Mouse (Mus musculus) T-helper 2 cell (primary cell): ENCODE data around the gene Vac14.

ENCODE experiments used
- in situ Hi-C: fragments of 300-600 bp; cut with MboI, MseI; formaldehyde crosslinking; loops from one replicate; pipeline ENCODE4 v1.15.1; 2025; ENCODE audit warnings: high pct_unique_total_duplicates

Gene Vac14

GRCm38 (mm10) chr8:110677174-110677660 is 58.8 kb downstream of the Vac14 start:
- in situ Hi-C loops = no loop called here

- in situ Hi-C loops = no loop called here
Observed at GRCm38 (mm10) chr8:110678989-110679388, 60.6 kb downstream of the Vac14 start.

GRCm38 (mm10) chr8:110687726-110688125 is 69.3 kb downstream of the Vac14 start:
- in situ Hi-C loops = no loop called here

DNA sequence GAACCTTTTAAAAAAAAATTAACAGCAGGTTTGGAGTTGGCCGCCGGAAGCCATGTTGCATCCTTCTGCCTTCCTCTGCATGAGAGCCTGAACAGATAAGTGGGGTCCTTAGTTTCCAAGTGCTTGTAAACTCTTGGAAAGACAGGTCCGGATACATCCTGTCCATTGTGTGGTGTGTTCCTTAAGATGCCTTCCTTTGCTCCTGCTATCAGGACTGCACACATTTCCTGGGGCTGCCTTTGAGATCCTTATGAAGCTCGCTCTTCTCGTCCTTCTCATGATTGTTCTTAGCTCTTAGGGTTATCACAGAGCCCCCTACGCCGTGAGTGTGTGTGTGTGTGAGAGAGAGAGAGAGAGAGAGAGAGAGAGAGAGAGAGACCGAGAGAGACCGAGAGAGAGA is 71.6 kb downstream of the Vac14 start:
- in situ Hi-C loops = no loop called here

GRCm38 (mm10) chr8:110694226-110694625 is 75.8 kb downstream of the Vac14 start:
- in situ Hi-C loops = no loop called here

DNA sequence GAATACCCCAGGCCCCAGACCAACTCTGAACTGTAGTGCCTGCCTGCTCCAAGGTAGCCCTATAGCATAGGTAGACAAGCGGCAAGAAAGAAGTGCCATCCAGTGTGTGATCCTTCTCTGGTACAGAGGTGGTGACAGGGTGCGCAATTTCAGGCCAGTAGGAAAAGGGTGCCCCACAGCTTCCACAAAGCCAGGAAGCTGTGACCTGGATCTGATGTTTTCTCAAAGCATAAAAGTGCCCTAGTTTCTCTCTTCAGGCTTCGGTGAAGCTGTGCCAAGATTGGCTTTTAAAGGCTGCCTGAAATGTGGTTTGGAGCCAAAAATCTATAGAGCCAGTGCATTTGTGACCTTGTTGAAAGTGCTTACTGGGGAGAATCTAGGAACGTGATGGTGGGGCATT is 76.4 kb downstream of the Vac14 start:
- in situ Hi-C loops = no loop called here

DNA sequence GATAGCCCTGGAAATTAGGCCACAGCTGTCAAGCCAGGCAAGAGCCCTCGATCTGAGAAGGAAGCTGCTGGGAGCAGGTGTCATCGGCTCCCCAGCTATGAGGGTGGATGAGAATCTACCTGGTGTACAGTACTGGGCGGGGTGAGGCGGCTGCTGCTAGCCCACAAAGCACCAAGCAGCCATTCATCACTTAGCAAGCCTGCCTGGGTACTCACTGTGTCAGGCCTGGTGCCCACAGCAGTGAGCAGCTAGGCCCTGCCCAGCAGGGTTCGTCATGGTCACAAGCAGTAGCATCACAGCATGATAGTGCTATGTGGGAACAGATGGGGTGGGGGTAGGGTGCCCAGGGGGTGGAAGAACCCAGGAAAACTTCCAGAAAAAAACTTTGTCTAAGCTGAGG is 77.0 kb downstream of the Vac14 start:
- in situ Hi-C loops = no loop called here

- in situ Hi-C loops = no loop called here
Observed at GRCm38 (mm10) chr8:110696051-110696450, 77.7 kb downstream of the Vac14 start.

DNA sequence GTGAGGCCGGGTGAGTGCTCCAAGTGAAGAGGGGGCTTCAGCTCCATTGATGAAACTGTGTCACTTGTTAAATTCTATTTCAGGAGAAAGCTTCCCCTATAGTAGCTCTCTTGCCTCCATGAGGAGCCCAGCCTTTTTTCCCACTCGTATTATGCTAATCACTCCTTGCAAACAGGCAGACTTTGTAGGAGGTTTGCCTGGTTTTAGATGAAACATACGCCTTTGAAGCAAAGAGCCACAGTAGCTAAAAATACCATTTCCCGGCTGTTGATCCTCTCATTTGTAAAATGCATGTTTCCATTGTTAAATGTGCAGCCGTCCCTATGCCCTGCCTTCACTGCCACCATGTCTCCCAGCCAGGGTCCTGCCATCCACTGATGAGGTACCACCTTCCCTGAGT is 79.2 kb downstream of the Vac14 start:
- in situ Hi-C loops = no loop called here

DNA sequence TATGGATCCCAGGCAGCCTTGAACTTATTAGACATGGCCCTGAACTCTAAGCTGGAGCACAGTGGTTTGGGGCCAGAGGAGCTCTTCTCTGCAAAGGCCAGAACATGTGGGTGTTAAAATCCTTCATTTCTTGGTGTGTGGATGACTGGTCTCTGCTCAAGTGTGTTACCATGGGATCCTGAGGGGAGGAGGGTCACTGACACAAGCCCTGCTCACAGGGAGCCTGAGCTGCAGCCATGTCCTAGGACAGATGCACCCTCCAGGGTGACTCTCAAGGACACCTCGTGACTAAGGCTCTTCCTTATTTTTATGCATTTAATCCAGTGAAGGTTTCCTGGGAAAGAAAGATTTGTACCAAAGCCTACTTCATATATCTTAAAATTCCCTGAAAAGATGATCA is 79.7 kb downstream of the Vac14 start:
- in situ Hi-C loops = no loop called here

DNA sequence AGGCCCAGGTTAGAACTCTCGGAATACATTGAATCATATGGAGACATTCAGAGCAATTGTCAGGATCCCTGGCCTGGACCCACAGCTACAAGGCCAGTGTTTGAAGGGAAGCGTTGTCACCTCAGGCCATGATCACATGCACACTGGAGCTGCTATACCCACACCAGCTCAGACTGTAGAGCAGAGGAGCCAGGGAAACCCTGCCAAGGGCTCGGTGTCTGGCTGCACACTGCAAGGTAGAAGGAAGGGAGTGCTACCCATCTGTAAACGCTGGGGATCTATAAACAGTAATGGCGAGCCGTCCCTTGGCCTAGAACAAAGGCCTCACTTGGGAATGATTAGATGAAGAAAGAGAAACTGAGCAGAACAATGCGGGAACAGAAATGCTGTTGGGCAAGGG is 81.1 kb downstream of the Vac14 start:
- in situ Hi-C loops = no loop called here

DNA sequence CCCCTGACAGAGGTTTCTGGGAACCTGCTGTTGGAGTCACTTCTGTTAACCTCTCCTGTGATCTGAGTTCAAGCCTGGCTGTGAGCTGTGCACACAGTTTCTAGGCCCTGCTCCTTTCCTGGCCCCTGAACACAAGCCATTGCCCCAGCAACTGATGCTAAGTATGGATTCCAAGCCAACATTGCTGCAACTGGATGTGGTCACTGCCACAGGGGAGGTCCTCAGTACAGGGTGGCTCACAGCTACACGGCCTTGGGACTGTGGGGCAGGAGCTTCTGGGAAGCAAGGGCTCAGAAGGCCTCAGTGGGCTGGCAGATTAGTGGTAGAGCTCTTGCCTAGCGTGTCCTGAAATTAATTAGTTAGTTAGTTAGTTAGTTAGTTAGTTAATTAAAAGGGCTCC is 82.2 kb downstream of the Vac14 start:
- in situ Hi-C loops = loop anchor here (10.0 kb wide), 1 partner anchor 64 kb away; no protein-coding TSS in a partner anchor

DNA sequence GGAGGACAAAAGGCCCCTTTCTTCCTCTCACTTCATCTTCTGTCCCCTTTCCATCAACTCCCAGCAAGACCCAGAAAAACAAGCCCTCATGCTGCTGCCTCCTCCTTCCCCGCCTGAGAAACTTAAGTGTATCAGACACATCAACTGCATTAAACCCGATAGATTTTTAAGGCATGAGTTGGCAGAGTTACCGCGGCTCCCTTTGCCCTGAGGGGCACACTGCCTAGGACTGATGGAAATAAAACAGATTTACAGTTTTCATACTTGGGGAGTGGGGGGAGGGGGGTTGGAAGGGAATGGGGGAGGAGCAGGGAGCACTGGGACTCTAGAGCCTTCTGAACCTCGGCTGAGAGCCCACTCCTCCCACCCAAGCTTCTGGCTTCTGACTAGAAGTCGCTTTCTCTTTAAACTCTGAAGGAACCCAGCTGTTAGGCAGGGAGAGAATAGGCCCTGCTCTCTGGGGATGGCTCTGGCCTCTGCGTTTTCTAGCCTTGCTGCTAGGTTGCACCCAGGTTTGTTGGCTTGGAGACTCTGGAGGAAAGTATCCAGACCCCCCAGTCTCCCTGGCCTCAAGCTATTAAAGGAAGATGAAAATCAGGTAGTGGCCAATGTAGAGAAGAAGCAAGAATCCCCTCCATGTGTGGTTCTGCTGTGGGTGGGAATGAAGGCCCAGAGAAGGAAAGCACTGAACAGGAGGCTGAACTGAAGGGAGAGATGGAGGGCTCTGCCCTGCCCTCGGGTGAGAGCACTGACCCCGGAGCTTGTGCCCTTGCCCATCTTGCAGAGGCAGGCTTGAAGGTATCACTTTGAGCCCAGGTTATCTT is 84.5 kb downstream of the Vac14 start:
- in situ Hi-C loops = loop anchor here (10.0 kb wide), 1 partner anchor 62 kb away; no protein-coding TSS in a partner anchor

DNA sequence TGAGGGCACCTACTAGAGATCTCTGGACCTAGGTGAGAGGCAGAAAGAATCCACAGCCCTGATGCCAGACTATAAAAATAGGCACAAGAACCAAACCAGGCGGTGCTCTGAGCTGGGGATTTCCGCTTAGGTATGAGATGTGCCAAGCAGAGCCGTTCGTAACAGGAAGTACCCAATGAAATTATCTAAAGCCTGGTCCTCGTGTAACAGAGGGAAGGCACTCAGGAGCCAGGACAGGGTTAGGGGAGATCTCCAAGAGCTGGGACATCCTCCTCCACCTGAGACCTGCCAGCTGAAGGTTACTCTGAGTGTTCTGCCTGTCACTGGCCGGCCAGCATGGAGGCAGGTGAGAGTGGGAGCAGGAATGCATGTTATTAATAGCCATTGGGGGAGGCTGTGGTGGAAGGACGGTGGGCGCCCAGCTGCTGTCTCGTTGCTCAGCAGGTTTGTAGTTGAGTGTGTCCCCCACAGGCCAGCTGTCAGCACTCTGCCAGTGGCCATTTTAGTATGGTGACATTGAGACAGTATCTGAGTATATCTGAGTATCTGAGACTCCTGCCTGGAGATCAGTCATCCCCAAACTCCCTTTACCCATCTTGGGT is 85.2 kb downstream of the Vac14 start:
- in situ Hi-C loops = loop anchor here (10.0 kb wide), 1 partner anchor 61 kb away; no protein-coding TSS in a partner anchor

- in situ Hi-C loops = loop anchor here (10.0 kb wide), 1 partner anchor 61 kb away; no protein-coding TSS in a partner anchor
Observed at GRCm38 (mm10) chr8:110704103-110704502, 85.7 kb downstream of the Vac14 start.

- in situ Hi-C loops = loop anchor here (10.0 kb wide), 1 partner anchor 59 kb away; no protein-coding TSS in a partner anchor
Observed at GRCm38 (mm10) chr8:110705391-110706287, 87.3 kb downstream of the Vac14 start.

- in situ Hi-C loops = loop anchor here (10.0 kb wide), 1 partner anchor 58 kb away; no protein-coding TSS in a partner anchor
Observed at GRCm38 (mm10) chr8:110706288-110706870, 88.0 kb downstream of the Vac14 start.

DNA sequence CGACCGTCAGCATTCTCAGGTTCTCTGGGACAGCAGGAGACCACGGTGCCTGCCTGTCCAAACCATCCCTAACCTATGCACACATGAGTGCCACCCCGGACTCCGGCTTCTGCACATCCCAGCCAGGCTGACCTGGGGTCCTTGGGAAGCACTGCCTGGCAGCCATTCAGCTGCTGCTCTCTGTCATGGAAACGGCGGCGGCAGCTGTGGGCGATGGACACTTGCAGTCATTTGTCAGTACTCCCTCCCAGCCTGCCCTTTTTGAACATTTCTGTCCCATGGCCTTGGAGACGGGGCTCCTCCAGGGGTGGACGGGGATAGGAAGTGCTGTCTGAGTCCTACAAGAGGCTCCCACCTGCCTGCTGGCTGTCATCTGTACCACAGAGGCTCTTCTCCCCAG is 90.0 kb downstream of the Vac14 start:
- in situ Hi-C loops = loop anchor here (10.0 kb wide), 1 partner anchor 56 kb away; no protein-coding TSS in a partner anchor

GRCm38 (mm10) chr8:110710593-110710992 is 92.2 kb downstream of the Vac14 start:
- in situ Hi-C loops = no loop called here

- in situ Hi-C loops = no loop called here
Observed at GRCm38 (mm10) chr8:110711271-110711934, 93.0 kb downstream of the Vac14 start.

- in situ Hi-C loops = no loop called here
Observed at GRCm38 (mm10) chr8:110713073-110713472, 94.7 kb downstream of the Vac14 start.
